Mouse (Mus musculus): ENCODE results near the gene Gm1043. TPM values are rescaled to one million over a fixed set of nuclear protein-coding genes. Genes with fewer than 3 reads are reported as not detected.

The Gm1043 gene
- polyA plus RNA-seq, 1 experiment, result 5.2 TPM

DNA sequence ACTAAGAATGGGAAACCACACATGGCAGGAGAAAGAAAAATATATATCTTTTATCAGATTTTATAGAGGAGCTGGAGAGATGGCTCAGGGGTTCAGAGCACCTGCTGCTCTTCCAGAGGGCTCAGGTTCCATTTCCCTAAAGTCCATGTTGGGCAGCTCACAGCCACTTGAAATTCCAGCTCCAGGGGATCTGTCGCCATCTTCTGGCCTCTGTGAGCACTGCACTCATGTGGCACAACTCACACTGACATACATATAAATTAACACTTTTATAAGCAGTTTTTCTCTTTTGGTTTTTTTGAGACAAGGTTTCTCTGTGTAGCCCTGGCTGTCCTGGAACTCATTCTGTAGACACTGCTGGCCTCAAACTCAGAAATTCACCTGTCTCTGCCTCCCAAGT lies 95.5 kb downstream of the Gm1043 start:
- TF ChIP-seq POLR2A (IDR thresholded peaks at IDR 0.05; ENCODE audit: control insufficient read depth, low read depth, low read length) (no peak), CTCF (IDR thresholded peaks at IDR 0.05; ENCODE audit: control insufficient read depth, insufficient read depth, insufficient replicate concordance, low read depth, low read length) (peak; percentile 60; the same call in 1 of the 2 replicates)
- H3K4me3 ChIP-seq (ENCODE audit: control insufficient read depth, low read depth, low read length), result no peak overlapping the region
- H3K27ac ChIP-seq (ENCODE audit: control insufficient read depth, insufficient read depth, low read depth, low read length), result no peak overlapping the region

DNA sequence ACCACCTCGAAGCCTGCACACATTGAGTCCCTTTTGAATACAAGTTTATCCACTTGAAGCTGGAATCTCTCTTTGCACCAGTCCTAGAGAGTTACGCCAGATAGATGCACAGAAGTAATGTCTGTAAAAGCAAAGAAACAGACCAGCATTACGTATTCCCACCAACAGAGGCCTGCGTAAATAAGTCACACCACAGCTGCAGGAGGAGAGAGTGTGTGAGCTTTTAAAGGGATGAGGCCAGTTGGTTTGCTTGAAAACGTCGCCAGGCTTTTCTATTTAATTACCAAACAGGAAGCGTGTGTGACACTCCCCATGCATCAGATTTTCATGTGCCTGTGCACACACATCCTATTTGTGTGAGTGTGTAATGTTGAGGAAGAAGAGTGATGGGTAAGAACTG lies 99.4 kb downstream of the Gm1043 start:
- Histone ChIP-seq H3K4me3 (ENCODE audit: control insufficient read depth, low read depth, low read length) (no peak overlapping the region), H3K4me1 (ENCODE audit: control insufficient read depth, insufficient read depth, low read length) (no peaks in the 10 kb centered on the region), H3K36me3 (ENCODE audit: control insufficient read depth, insufficient read depth, low read length) (no peaks in the 10 kb centered on the region), H3K27me3 (ENCODE audit: control insufficient read depth, insufficient read depth, low read length) (no peaks in the 10 kb centered on the region), H3K27ac (ENCODE audit: control insufficient read depth, insufficient read depth, low read depth, low read length) (no peak overlapping the region)
- TF ChIP-seq POLR2A (IDR thresholded peaks at IDR 0.05; ENCODE audit: control insufficient read depth, low read depth, low read length) (no peak), CTCF (IDR thresholded peaks at IDR 0.05; ENCODE audit: control insufficient read depth, insufficient read depth, insufficient replicate concordance, low read depth, low read length) (no peak)

More for the DNA sequence above, 95.5 kb downstream of the Gm1043 start:
- H3K27me3 ChIP-seq (ENCODE audit: control insufficient read depth, insufficient read depth, low read length), result no peaks in the 10 kb centered on the region
- H3K36me3 ChIP-seq (ENCODE audit: control insufficient read depth, insufficient read depth, low read length), result no peaks in the 10 kb centered on the region
- no peaks in the 10 kb centered on the region for H3K4me1 ChIP-seq (ENCODE audit: control insufficient read depth, insufficient read depth, low read length)

DNA sequence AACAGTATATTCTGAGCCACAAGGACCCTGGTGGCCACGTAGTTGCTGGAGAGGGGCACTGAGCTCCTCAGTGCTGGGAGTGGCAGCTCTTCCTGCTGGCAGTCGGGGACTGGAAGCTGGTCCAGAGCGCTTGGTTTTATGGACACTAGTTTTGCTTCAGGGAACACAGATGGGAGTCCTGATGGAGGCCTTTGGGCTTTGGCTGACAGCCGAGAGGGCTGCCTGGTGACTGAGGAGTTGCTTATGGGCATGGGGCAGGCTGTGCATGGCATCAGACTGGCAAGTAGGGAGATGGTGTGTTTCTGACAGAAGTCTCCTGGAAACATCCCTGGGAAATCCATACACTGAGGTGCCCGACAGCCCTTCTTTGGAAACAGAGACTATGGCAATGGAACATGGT lies 105.2 kb downstream of the Gm1043 start:
- no peaks in the 10 kb centered on the region for H3K27me3 ChIP-seq (ENCODE audit: control insufficient read depth, insufficient read depth, low read length)
- H3K4me3 ChIP-seq (ENCODE audit: control insufficient read depth, low read depth, low read length), result no peak overlapping the region
- H3K4me1 ChIP-seq (ENCODE audit: control insufficient read depth, insufficient read depth, low read length), result no peaks in the 10 kb centered on the region
- no peaks in the 10 kb centered on the region for H3K36me3 ChIP-seq (ENCODE audit: control insufficient read depth, insufficient read depth, low read length)
- TF ChIP-seq CTCF (IDR thresholded peaks at IDR 0.05; ENCODE audit: control insufficient read depth, insufficient read depth, insufficient replicate concordance, low read depth, low read length) (no peak), POLR2A (IDR thresholded peaks at IDR 0.05; ENCODE audit: control insufficient read depth, low read depth, low read length) (no peak)
- H3K27ac ChIP-seq (ENCODE audit: control insufficient read depth, insufficient read depth, low read depth, low read length), result no peak overlapping the region

DNA sequence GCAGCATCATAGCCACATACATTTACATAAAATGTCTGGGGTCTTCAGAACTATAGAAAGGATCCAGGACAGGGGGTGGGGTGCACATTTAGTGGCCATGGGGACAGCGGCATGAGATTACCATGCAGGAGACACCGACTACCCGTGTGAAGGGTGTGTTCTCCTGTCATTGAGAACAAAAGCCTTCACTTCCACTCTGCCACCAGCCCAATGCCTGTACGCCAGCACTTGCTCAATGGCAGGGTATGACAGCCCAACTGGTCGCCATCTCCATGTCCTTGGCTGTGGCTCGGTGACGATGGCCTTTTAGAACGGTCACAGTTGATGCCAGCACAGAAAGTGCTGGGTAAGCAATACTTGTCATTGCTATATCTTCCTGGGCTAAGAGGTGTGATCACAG lies 111.0 kb downstream of the Gm1043 start:
- Histone ChIP-seq H3K27me3 (ENCODE audit: control insufficient read depth, insufficient read depth, low read length) (no peaks in the 10 kb centered on the region), H3K4me3 (ENCODE audit: control insufficient read depth, low read depth, low read length) (no peak overlapping the region), H3K27ac (ENCODE audit: control insufficient read depth, insufficient read depth, low read depth, low read length) (no peak overlapping the region), H3K36me3 (ENCODE audit: control insufficient read depth, insufficient read depth, low read length) (no peaks in the 10 kb centered on the region), H3K4me1 (ENCODE audit: control insufficient read depth, insufficient read depth, low read length) (no peaks in the 10 kb centered on the region)
- TF ChIP-seq CTCF (IDR thresholded peaks at IDR 0.05; ENCODE audit: control insufficient read depth, insufficient read depth, insufficient replicate concordance, low read depth, low read length) (no peak), POLR2A (IDR thresholded peaks at IDR 0.05; ENCODE audit: control insufficient read depth, low read depth, low read length) (no peak)

DNA sequence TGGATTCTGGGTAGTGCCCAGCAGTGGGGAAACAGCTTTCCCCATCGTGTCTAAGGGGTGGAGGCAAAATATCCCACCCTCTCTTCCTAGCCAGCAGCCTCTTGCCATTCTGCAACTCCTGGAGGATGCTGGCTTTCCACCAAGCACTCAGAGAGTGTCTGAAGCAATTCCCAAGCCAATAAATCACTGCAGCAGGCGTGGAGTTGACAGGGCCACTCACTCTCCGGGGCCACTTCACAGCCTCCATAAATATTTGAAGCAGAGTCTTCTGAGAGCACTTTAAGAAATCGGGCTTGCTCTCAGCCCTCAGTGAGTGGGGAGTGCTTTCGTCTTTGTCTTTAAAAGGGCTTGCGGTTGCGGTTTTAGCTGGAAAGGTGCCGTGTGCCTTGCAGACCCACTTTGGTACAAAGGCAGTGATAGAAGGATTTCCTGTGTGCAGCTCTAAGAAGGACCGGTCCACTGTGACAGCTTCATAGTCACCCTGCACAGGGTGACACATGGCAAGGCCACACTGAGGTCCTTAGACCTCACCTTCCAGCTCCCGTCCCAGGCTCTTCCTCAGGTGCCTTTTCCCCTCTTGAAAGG lies 111.6 kb downstream of the Gm1043 start:
- H3K4me1 ChIP-seq (ENCODE audit: control insufficient read depth, insufficient read depth, low read length), result no peaks in the 10 kb centered on the region
- H3K27me3 ChIP-seq (ENCODE audit: control insufficient read depth, insufficient read depth, low read length), result no peaks in the 10 kb centered on the region
- H3K4me3 ChIP-seq (ENCODE audit: control insufficient read depth, low read depth, low read length), result no peak overlapping the region
- no peak overlapping the region for H3K27ac ChIP-seq (ENCODE audit: control insufficient read depth, insufficient read depth, low read depth, low read length)
- H3K36me3 ChIP-seq (ENCODE audit: control insufficient read depth, insufficient read depth, low read length), result no peaks in the 10 kb centered on the region
- TF ChIP-seq POLR2A (IDR thresholded peaks at IDR 0.05; ENCODE audit: control insufficient read depth, low read depth, low read length), result no peak
- TF ChIP-seq CTCF (IDR thresholded peaks at IDR 0.05; ENCODE audit: control insufficient read depth, insufficient read depth, insufficient replicate concordance, low read depth, low read length), result no peak

DNA sequence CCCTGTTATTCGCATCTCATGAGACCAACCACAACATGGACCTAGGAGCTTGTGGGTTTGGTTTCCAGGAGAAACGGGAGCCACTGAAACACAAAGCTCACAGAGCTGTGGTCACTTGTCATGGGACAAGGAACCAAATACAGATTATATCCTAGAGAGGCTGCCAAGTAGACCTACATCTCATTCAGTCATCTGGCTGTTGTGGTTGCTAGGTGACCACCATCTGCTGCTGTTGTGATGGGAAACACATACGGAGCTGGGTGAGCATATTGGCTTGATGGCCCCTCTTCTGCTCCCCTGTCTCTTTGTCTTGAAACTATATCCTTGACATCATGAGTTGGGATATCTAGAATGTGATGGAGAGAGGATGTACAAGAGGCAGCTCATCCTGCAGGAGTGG lies 112.3 kb downstream of the Gm1043 start:
- Histone ChIP-seq H3K36me3 (ENCODE audit: control insufficient read depth, insufficient read depth, low read length) (no peaks in the 10 kb centered on the region), H3K27me3 (ENCODE audit: control insufficient read depth, insufficient read depth, low read length) (no peaks in the 10 kb centered on the region), H3K4me1 (ENCODE audit: control insufficient read depth, insufficient read depth, low read length) (no peaks in the 10 kb centered on the region), H3K27ac (ENCODE audit: control insufficient read depth, insufficient read depth, low read depth, low read length) (no peak overlapping the region), H3K4me3 (ENCODE audit: control insufficient read depth, low read depth, low read length) (no peak overlapping the region)
- TF ChIP-seq CTCF (IDR thresholded peaks at IDR 0.05; ENCODE audit: control insufficient read depth, insufficient read depth, insufficient replicate concordance, low read depth, low read length) (no peak), POLR2A (IDR thresholded peaks at IDR 0.05; ENCODE audit: control insufficient read depth, low read depth, low read length) (no peak)

DNA sequence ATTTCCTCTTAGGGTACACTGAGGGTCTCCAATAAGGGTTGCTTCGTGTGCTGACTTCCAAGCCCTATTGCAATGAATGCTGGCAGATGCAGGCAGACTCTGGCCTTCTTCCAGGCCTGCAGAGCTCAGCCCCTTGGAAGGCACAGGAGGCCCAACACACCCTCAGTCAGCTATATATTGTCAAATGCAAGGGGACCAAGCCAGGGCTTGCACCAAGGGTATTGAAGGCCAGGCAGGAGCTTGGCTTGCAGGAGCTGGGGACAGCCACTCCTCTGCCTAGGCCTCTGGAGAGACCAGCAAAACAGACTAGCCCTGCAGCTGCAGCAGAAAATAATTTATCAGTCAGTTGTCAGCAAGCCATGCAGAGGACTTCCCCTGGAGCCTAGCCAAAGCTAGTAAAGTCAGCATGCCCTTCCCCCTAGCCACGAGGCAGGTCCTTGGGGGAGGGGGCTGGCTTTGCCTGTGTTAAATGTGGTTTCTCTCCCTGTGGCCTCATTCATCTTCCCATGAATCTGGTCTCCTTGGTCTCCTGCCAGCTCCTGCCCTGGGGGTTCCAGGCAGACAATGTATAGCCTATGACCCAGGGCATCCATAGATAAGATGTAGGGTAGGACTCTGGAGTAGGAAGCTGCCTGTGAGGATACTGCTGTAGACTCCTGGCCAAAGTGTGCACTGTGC lies 113.0 kb downstream of the Gm1043 start:
- H3K27ac ChIP-seq (ENCODE audit: control insufficient read depth, insufficient read depth, low read depth, low read length), result no peak overlapping the region
- H3K27me3 ChIP-seq (ENCODE audit: control insufficient read depth, insufficient read depth, low read length), result no peaks in the 10 kb centered on the region
- no peak overlapping the region for H3K4me3 ChIP-seq (ENCODE audit: control insufficient read depth, low read depth, low read length)
- H3K4me1 ChIP-seq (ENCODE audit: control insufficient read depth, insufficient read depth, low read length), result no peaks in the 10 kb centered on the region
- TF ChIP-seq CTCF (IDR thresholded peaks at IDR 0.05; ENCODE audit: control insufficient read depth, insufficient read depth, insufficient replicate concordance, low read depth, low read length) (no peak), POLR2A (IDR thresholded peaks at IDR 0.05; ENCODE audit: control insufficient read depth, low read depth, low read length) (no peak)
- H3K36me3 ChIP-seq (ENCODE audit: control insufficient read depth, insufficient read depth, low read length), result no peaks in the 10 kb centered on the region

Measured in testis, adult 2 months (tissue).